Mouse (Mus musculus) liver, postnatal 0 days (tissue): ENCODE data around the gene Mroh3. TPM values are rescaled to one million over a fixed set of nuclear protein-coding genes. Genes with fewer than 3 reads are reported as not detected.

Source experiments
- ATAC-seq: fragments of 200-750 bp; cut with Nextera tagmentation; 2 replicates; pipeline ENCODE4 v1.8.0; 2017; ENCODE audit warnings: mild to moderate bottlenecking, moderate library complexity
- DNase-seq: peaks from one replicate; pipeline ENCODE4 v3.0.0-alpha.2; 2016
- H3K27ac ChIP-seq: fragments of 300-500 bp; sonication (generic); 2 replicates; pipeline ENCODE4 v1.5.1; 2014; ENCODE audit warnings: antibody characterized with exemption, moderate library complexity, mild to moderate bottlenecking, low read depth
- H3K27me3 ChIP-seq: fragments of 300-500 bp; sonication (generic); 2 replicates; pipeline ENCODE4 v1.6.1; 2014; ENCODE audit warnings: low read length, control low read depth, mixed read lengths; ENCODE audit not compliant: insufficient read depth
- H3K36me3 ChIP-seq: fragments of 300-500 bp; sonication (generic); replicated peaks from 2 replicates; pipeline ENCODE4 v1.6.1; 2014; ENCODE audit warnings: mild to moderate bottlenecking, control low read depth, low read length, moderate library complexity, mixed read lengths; ENCODE audit not compliant: insufficient read depth
- H3K4me1 ChIP-seq: fragments of 300-500 bp; sonication (generic); 2 replicates; pipeline ENCODE4 v1.6.1; 2014; ENCODE audit warnings: antibody characterized with exemption, mild to moderate bottlenecking, control low read depth; ENCODE audit not compliant: insufficient read depth
- H3K4me2 ChIP-seq: fragments of 300-500 bp; sonication (generic); 2 replicates; pipeline ENCODE4 v1.6.1; 2014; ENCODE audit warnings: low read depth, mild to moderate bottlenecking, low read length, moderate library complexity, mixed read lengths
- H3K4me3 ChIP-seq: fragments of 300-500 bp; sonication (generic); 2 replicates; pipeline ENCODE4 v1.5.1; 2014; ENCODE audit warnings: low read depth, low read length
- H3K9ac ChIP-seq: fragments of 300-500 bp; sonication (generic); replicated peaks from 2 replicates; pipeline ENCODE4 v1.6.1; 2014; ENCODE audit warnings: mild to moderate bottlenecking, moderate library complexity
- H3K9me3 ChIP-seq: fragments of 300-500 bp; sonication (generic); 2 replicates; pipeline ENCODE4 v1.6.1; 2016; ENCODE audit warnings: mild to moderate bottlenecking, control low read depth, low read length, mixed read lengths
- CTCF ChIP-seq: sonication (generic); IDR thresholded peaks from 2 replicates; pipeline ENCODE4 v1.5.1; 2016; ENCODE audit warnings: antibody characterized with exemption, low read depth
- EP300 ChIP-seq: IDR thresholded peaks from 2 replicates; pipeline ENCODE4 v1.6.1; 2016; ENCODE audit warnings: antibody characterized with exemption, low read depth, mild to moderate bottlenecking
- WGBS: fragments of 180-500 bp; shearing (Covaris S2); extraction: QIAGEN DNeasy Blood & Tissue Kit; methylation state at CpG from one replicate; pipeline ENCODE4 v1.1.7; 2014; ENCODE audit not compliant: insufficient replicate concordance; 5-methylcytosine and 5-hydroxymethylcytosine counted together
- polyA plus RNA-seq: library from polyadenylated mRNA; unstranded; fragments of >200 nt; fragmentation: Nextera tagmentation; extraction: Ambion mirVana; gene quantifications from 2 replicates; pipeline ENCODE4 v1.2.1, GENCODE M21; 2015

Mroh3 gene
- polyA plus RNA-seq, 1 experiment from 2014 or later: not detected

GRCm38 (mm10) chr1:136255174-136255573 lies 42.5 kb upstream of the Mroh3 start:
- no peak for ATAC-seq
- H3K9ac ChIP-seq: no peak overlapping the region
- H3K27ac ChIP-seq: no peak overlapping the region
- no peak for DNase-seq
- H3K4me3 ChIP-seq: no peak overlapping the region
- WGBS: 15% methylated on average over 6 of the region's 6 CpGs
- H3K36me3 ChIP-seq: no peaks in the 10 kb centered on the region
- no peaks in the 10 kb centered on the region for H3K9me3 ChIP-seq
- TF ChIP-seq EP300 (no peak), CTCF (no peak)
- no peak overlapping the region for H3K4me2 ChIP-seq
- H3K27me3 ChIP-seq: peaks cover 37% of the 10 kb centered on the region
- peaks cover 6% of the 10 kb centered on the region for H3K4me1 ChIP-seq

DNA sequence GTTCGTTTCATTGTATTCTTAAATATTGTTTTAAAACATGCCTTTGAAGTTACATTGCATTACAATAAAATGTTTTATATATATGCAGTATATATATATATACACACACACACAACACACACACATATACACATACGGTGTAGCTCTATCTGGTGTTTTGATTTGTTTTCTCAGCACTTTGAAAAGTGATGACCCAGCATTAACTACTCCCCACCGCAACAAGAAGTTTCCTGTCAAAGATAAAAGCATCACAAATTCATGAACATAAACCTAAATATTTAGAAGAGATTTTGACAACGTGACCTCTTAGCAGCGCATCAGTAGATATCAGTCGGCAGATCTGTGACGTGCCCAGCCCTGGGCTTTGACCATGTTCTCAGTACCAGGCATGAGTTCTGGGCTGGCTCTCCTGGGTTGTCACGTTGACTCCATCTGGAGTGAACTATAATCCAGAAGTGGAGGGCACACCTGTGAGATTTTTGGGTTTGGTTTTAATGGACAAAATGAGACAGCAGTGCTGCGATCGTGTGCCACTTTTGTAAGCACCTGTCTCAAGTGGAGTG lies 42.0 kb upstream of the Mroh3 start:
- no peak for DNase-seq
- Histone ChIP-seq H3K36me3 (no peaks in the 10 kb centered on the region), H3K27ac (no peak overlapping the region), H3K4me1 (peaks cover under 1% of the 10 kb centered on the region), H3K27me3 (peaks cover 31% of the 10 kb centered on the region), H3K4me2 (no peak overlapping the region), H3K9me3 (no peaks in the 10 kb centered on the region), H3K9ac (no peak overlapping the region), H3K4me3 (no peak overlapping the region)
- WGBS: 57% methylated on average over 10 of the region's 10 CpGs
- TF ChIP-seq EP300 (no peak), CTCF (no peak)
- no peak for ATAC-seq

GRCm38 (mm10) chr1:136253472-136253871 lies 40.8 kb upstream of the Mroh3 start:
- Histone ChIP-seq H3K4me2 (no peak overlapping the region), H3K9me3 (no peaks in the 10 kb centered on the region), H3K27ac (no peak overlapping the region), H3K9ac (no peak overlapping the region), H3K36me3 (no peaks in the 10 kb centered on the region), H3K4me3 (no peak overlapping the region), H3K27me3 (peaks cover 20% of the 10 kb centered on the region), H3K4me1 (no peaks in the 10 kb centered on the region)
- ATAC-seq: peak; percentile 40
- no peak for DNase-seq
- 14% methylated on average over 2 of the region's 2 CpGs for WGBS
- TF ChIP-seq CTCF (no peak), EP300 (no peak)

- no peak for TF ChIP-seq CTCF
- TF ChIP-seq EP300: no peak
- WGBS: 19% methylated on average over 5 of the region's 5 CpGs
- Histone ChIP-seq H3K36me3 (no peaks in the 10 kb centered on the region), H3K4me2 (no peak overlapping the region), H3K4me1 (no peaks in the 10 kb centered on the region), H3K9ac (no peak overlapping the region), H3K27me3 (no peaks in the 10 kb centered on the region), H3K4me3 (no peak overlapping the region), H3K9me3 (no peaks in the 10 kb centered on the region), H3K27ac (no peak overlapping the region)
- DNase-seq: no peak
- no peak for ATAC-seq
Measured at GRCm38 (mm10) chr1:136249662-136250061, 37.0 kb upstream of the Mroh3 start.

DNA sequence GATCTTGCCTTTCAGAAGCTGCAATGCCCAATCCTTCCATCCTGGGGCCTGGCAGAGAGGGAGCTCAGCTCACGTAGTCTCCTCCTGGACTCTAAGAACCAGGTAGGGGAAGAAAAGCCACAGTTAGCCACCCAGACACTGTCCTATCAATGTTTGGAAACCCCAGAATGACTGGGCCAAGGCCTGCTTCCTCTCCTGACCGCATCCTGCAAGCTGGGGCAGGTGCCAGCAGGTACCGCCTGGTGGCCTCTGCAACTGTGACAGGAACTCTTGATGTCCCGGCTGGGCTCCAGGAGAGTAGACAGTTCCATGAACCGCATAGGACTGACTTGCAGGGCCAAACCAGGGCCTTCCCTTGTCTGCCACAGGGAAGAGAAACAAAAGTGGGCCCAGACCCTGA lies 34.8 kb upstream of the Mroh3 start:
- 72% methylated on average over 5 of the region's 5 CpGs for WGBS
- Histone ChIP-seq H3K9me3 (no peaks in the 10 kb centered on the region), H3K4me3 (no peak overlapping the region), H3K27ac (no peak overlapping the region), H3K36me3 (no peaks in the 10 kb centered on the region), H3K9ac (no peak overlapping the region), H3K4me1 (no peaks in the 10 kb centered on the region), H3K4me2 (no peak overlapping the region), H3K27me3 (no peaks in the 10 kb centered on the region)
- no peak for ATAC-seq
- DNase-seq: no peak
- TF ChIP-seq CTCF: no peak
- TF ChIP-seq EP300: no peak

DNA sequence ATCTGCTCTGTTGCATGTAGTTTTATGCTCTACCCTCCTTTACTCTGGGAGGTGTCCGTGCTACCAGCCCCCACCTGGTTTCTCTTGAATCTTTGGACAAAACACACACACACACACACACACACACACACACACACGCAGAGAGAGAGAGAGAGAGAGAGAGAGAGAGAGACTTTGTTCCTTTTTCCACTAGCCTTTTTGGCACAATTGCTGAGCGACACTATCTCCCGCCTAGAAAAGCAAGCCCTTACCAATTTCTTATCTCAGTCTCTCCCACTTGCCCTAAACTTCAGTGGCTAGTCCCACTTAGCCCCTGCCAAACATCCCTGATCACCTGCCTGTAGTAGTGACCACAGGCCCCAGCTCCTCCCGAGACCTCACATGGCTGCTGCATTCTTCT lies 31.8 kb upstream of the Mroh3 start:
- Histone ChIP-seq H3K27ac (no peak overlapping the region), H3K4me1 (no peaks in the 10 kb centered on the region), H3K27me3 (no peaks in the 10 kb centered on the region), H3K9ac (no peak overlapping the region), H3K4me3 (no peak overlapping the region), H3K9me3 (no peaks in the 10 kb centered on the region), H3K36me3 (no peaks in the 10 kb centered on the region), H3K4me2 (no peak overlapping the region)
- DNase-seq (no peak), ATAC-seq (no peak)
- 71% methylated on average over 4 of the region's 5 CpGs for WGBS
- TF ChIP-seq EP300: no peak
- no peak for TF ChIP-seq CTCF

DNA sequence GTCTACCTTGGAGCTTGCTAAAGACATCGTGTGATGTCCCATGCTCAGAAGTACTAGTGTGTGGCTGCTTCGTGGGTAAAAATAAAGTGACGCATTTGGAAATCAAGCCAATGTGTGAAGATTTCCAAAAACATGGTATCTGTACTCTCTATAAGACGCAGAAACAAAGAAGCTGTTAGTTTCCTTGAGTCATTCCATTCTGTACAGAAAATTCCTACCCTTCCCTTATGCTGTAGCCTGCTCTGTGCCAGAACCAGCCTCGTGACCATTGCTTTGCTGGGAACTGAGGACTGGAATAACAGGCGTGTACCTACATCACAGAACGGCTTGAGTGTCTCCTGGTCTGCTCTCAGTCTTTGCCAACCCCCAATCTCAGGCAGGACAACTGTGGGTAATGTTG lies 29.2 kb upstream of the Mroh3 start:
- H3K9me3 ChIP-seq: no peaks in the 10 kb centered on the region
- no peak overlapping the region for H3K4me3 ChIP-seq
- WGBS: 83% methylated on average over 7 of the region's 7 CpGs
- DNase-seq: no peak
- H3K9ac ChIP-seq: no peak overlapping the region
- no peaks in the 10 kb centered on the region for H3K27me3 ChIP-seq
- H3K27ac ChIP-seq: no peak overlapping the region
- no peaks in the 10 kb centered on the region for H3K36me3 ChIP-seq
- no peaks in the 10 kb centered on the region for H3K4me1 ChIP-seq
- ATAC-seq: no peak
- TF ChIP-seq EP300 (no peak), CTCF (no peak)
- no peak overlapping the region for H3K4me2 ChIP-seq
